In genomic region chr11:19423841-19424815, GRCm38 (mm10) we compare ENCODE assay signal across 7 mouse cellular contexts.
DNase-seq lines count a peak whose midpoint lies in the region; ATAC-seq and TF ChIP-seq lines count a peak whose summit lies in the region.

No protein-coding gene starts in this region.

- no peaks in the 10 kb centered on the region for H3K36me3 ChIP-seq in embryonic facial prominence, embryonic 13.5 days
- H3K36me3 ChIP-seq in intestine, postnatal 0 days (ENCODE audit: control insufficient read depth, insufficient read depth) = no peaks in the 10 kb centered on the region
- no peaks in the 10 kb centered on the region for H3K36me3 ChIP-seq in neural tube, embryonic 11.5 days (ENCODE audit: control insufficient read depth, insufficient read depth, low read length)
- no peaks in the 10 kb centered on the region for H3K36me3 ChIP-seq in forebrain, embryonic 10.5 days (replicated peaks)

- no peaks in the 10 kb centered on the region for H3K9me3 ChIP-seq in embryonic facial prominence, embryonic 13.5 days
- no peaks in the 10 kb centered on the region for H3K9me3 ChIP-seq in intestine, postnatal 0 days (ENCODE audit: control insufficient read depth)
- no peaks in the 10 kb centered on the region for H3K9me3 ChIP-seq in neural tube, embryonic 11.5 days (ENCODE audit: control insufficient read depth, low read length)
- no peaks in the 10 kb centered on the region for H3K9me3 ChIP-seq in forebrain, embryonic 10.5 days

- H3K4me1 ChIP-seq in embryonic facial prominence, embryonic 13.5 days = peaks cover 19% of the 10 kb centered on the region
- 0 out of 2 replicates have a peak, but pooled peaks cover 3% of the 10 kb centered on the region for H3K4me1 ChIP-seq in intestine, postnatal 0 days (replicated peaks; ENCODE audit: control insufficient read depth, insufficient read depth, low read length)
- H3K4me1 ChIP-seq in neural tube, embryonic 11.5 days (ENCODE audit: control insufficient read depth, insufficient read depth, low read length) = 0 out of 2 replicates have a peak, but pooled peaks cover 6% of the 10 kb centered on the region
- peaks cover 15% of the 10 kb centered on the region; the same call in 1 of the 2 replicates for H3K4me1 ChIP-seq in forebrain, embryonic 10.5 days

- no peak overlapping the region for H3K9ac ChIP-seq in embryonic facial prominence, embryonic 13.5 days
- H3K9ac ChIP-seq in intestine, postnatal 0 days (ENCODE audit: low read depth, low read length) = no peak overlapping the region
- no peak overlapping the region for H3K9ac ChIP-seq in neural tube, embryonic 11.5 days (ENCODE audit: low read length)

- 0 out of 2 replicates have a peak, but pooled peaks have one; percentile 31 for ATAC-seq in common myeloid progenitor, adult 5-6 weeks (replicated peaks; ENCODE audit: low read depth, poor library complexity, severe bottlenecking)
- peak; percentile 72 for ATAC-seq in embryonic facial prominence, embryonic 13.5 days (ENCODE audit: insufficient number of reproducible peaks, insufficient read depth, low FRiP score, low TSS enrichment, low read depth)
- ATAC-seq in intestine, postnatal 0 days = peak; percentile 67
- ATAC-seq in neural tube, embryonic 11.5 days (ENCODE audit: insufficient read depth, low FRiP score, low TSS enrichment) = no peak

- peak overlapping the region; percentile 47 for H3K4me2 ChIP-seq in embryonic facial prominence, embryonic 13.5 days
- peak overlapping the region; percentile 43 for H3K4me2 ChIP-seq in intestine, postnatal 0 days (replicated peaks; ENCODE audit: low read depth)
- peak overlapping the region; percentile 6; the same call in 1 of the 2 replicates for H3K4me2 ChIP-seq in neural tube, embryonic 11.5 days (ENCODE audit: low read depth)

- H3K27me3 ChIP-seq in embryonic facial prominence, embryonic 13.5 days = no peaks in the 10 kb centered on the region
- H3K27me3 ChIP-seq in intestine, postnatal 0 days (replicated peaks; ENCODE audit: control insufficient read depth, insufficient read depth, low read length) = no peaks in the 10 kb centered on the region
- H3K27me3 ChIP-seq in neural tube, embryonic 11.5 days (ENCODE audit: control insufficient read depth, insufficient read depth, low read length) = no peaks in the 10 kb centered on the region
- peaks cover 8% of the 10 kb centered on the region; the same call in 1 of the 2 replicates for H3K27me3 ChIP-seq in forebrain, embryonic 10.5 days (ENCODE audit: poor library complexity, severe bottlenecking)

- 24% methylated on average over 20 of the region's 20 CpGs for WGBS in embryonic facial prominence, embryonic 13.5 days
- WGBS in intestine, postnatal 0 days = 37% methylated on average over 20 of the region's 20 CpGs
- WGBS in neural tube, embryonic 11.5 days = 31% methylated on average over 20 of the region's 20 CpGs
- WGBS in forebrain, embryonic 10.5 days = 69% methylated on average over 20 of the region's 20 CpGs

- TF ChIP-seq CTCF in intestine, postnatal 0 days (IDR thresholded peaks at IDR 0.05; ENCODE audit: low read depth) = no peak

- H3K27ac ChIP-seq in embryonic facial prominence, embryonic 13.5 days = peak overlapping the region; percentile 68
- H3K27ac ChIP-seq in intestine, postnatal 0 days (ENCODE audit: low read depth, low read length) = no peak overlapping the region
- no peak overlapping the region for H3K27ac ChIP-seq in neural tube, embryonic 11.5 days (ENCODE audit: low read depth, low read length)
- no peak overlapping the region for H3K27ac ChIP-seq in forebrain, embryonic 10.5 days

- 0 out of 2 replicates have a peak overlapping the region, but pooled peaks have one; percentile 6 for H3K4me3 ChIP-seq in embryonic facial prominence, embryonic 13.5 days
- H3K4me3 ChIP-seq in intestine, postnatal 0 days (ENCODE audit: low read depth, low read length) = no peak overlapping the region
- no peak overlapping the region for H3K4me3 ChIP-seq in neural tube, embryonic 11.5 days (ENCODE audit: low read depth, low read length)
- H3K4me3 ChIP-seq in forebrain, embryonic 10.5 days = no peak overlapping the region

- peak; percentile 2 to 29 for DNase-seq in left cerebral cortex, adult 18-20 months (ENCODE audit: low spot score in 2 of 2)
- DNase-seq in neural tube, embryonic 11.5 days (ENCODE audit: low spot score) = no peak
- no peak for DNase-seq in forebrain, embryonic 10.5 days (ENCODE audit: extremely low spot score, low spot score)
- no peak for DNase-seq in thymus, adult 18-20 months

Comparison
In these comparisons a context has a peak if more than half of its experiments do, and no peak if none do; other contexts are left out.
1. DNase-seq: peak in left cerebral cortex, adult 18-20 months (2 of 2); none in neural tube, embryonic 11.5 days (single experiment), forebrain, embryonic 10.5 days (single experiment) and thymus, adult 18-20 months (0 of 2).
2. Peak in every context shown above with its lines, with median percentiles within 50 percentile points of each other: H3K4me2 ChIP-seq.